ENCODE assay signal across 15 mouse cellular contexts in the genomic region with DNA sequence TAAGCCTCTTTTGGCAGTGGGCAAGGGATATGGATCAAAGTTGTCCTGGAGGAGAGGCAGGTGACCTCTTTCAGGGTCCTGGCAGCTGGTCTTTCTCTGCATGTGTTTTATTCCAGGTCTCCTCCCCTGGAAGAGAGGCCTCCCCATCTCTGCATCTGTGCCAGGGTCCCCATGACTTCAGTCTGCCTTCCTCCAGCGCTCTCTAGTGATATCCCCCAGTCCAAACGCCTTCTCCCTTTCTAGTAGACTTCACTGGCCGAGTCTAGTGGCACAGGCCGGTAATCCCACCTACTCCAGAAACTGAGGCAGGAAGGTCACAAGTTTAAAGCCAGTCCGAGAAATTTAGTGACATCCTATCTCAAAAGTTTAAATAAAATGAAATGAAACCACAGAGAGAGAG.
"Had no signal": no experiment of that assay in that cellular context is flagged by ENCODE, and none has a peak within 500 bp of the region (broad histone marks: within the 10 kb centered on the region; RNA-seq: fewer than 3 reads in every experiment).

No protein-coding gene starts in this region.

- H3K9me3 ChIP-seq: liver, embryonic 13.5 days; midbrain, embryonic 13.5 days; neural tube, embryonic 13.5 days; stomach, embryonic 15.5 days had no signal

- H3K4me3 ChIP-seq: liver, embryonic 13.5 days; midbrain, embryonic 13.5 days; myocyte; neural tube, embryonic 13.5 days; stomach, embryonic 15.5 days had no signal

- H3K27me3 ChIP-seq: liver, embryonic 13.5 days; neural tube, embryonic 13.5 days; stomach, embryonic 15.5 days had no signal

- H3K27ac ChIP-seq: liver, embryonic 13.5 days; midbrain, embryonic 13.5 days; stomach, embryonic 15.5 days had no signal

- DNase-seq: kidney, adult 18-20 months; kidney, adult 9 months; kidney, postnatal 14 days; kidney, postnatal 4 days; liver, embryonic 13.5 days; lung, adult 2 months; lung, postnatal 14 days; lung, postnatal 4 days; retina, postnatal 1 day; right cerebral cortex, postnatal 25 days; spleen, adult 18-20 months had no signal

- H3K36me3 ChIP-seq: liver, embryonic 13.5 days; midbrain, embryonic 13.5 days; neural tube, embryonic 13.5 days; stomach, embryonic 15.5 days had no signal
